Mouse (Mus musculus) hindlimb bud, embryonic 11.5 days (tissue): ENCODE measurements at regions not wholly inside any gene's neighbourhood (a gene's known extent, or its start where the extent isn't known, plus 50 kb on each side); places are given as distances from the start of the nearest gene placed in this dataset.

Experiments used
- DNase-seq: peaks from one replicate; pipeline ENCODE4 v3.0.0-alpha.2; 2012; ENCODE audit warnings: low read depth, low spot score; ENCODE audit errors: extremely low spot score

DNA sequence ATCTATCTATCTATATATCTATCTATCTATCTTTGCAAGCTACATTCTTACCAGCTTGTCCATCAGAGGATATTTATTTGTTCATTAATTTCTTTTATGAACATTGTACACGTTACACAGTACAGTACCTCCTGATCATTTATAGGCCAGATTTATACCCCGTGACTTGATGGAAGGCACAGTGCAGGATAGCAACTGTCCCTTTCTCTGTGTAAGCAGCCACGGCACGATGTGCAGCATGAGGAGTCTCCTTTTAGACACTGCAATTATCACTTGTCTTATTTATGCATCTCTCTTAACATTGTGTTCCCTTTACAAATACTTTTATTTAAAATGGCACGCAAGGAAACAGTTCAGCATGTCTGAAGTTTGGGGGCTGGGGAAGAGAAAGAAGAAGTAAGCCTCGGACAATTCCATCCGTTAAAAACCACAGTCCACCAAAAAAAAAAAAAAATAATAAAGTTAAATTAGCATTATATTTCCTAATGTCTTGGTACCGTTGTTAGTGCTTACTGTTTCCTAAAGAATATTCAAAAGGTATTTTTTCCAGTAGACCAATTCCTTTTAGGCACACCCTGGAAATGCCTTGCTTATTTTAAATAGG is 475.4 kb downstream of the Lmo4 start:
- DNase-seq, result no peak

DNA sequence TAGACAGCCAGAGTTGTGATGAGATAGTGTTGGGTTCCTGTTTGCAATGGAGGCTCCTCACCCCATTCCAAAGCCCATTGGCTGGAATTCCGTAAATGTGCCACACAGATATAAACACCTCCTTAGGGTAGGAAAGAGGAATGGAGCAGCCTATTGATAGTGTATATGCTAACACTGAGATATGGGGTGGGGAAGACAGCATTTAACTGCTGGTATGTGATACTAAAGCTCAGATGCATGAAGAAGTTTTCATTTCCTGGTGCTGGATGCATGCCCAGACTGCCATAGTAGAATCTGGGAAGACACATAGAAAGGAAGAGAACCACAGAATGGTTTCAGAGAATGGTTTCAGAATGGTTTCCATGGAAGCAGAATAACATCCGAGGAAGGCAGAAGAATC is 482.4 kb downstream of the Lmo4 start:
- no peak for DNase-seq

DNA sequence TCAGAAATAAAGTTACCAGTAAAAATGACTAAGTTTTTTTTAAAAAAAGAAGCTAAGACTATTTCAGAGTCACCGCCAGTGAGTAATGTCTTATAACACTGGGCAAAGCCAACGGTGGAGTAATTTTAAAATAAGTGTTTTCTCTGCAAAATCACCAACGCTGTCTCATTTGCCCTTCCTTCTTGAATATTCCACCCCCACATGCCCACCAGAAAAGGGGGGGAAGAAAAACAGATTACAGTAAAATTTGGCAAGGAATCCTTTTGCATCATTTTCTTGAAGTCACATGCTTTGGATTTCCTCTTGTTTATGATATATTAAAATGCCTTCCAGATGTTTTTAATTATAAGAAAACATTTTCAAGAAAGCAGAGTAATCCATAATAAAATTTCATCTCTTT is 482.9 kb downstream of the Lmo4 start:
- DNase-seq, result no peak

DNA sequence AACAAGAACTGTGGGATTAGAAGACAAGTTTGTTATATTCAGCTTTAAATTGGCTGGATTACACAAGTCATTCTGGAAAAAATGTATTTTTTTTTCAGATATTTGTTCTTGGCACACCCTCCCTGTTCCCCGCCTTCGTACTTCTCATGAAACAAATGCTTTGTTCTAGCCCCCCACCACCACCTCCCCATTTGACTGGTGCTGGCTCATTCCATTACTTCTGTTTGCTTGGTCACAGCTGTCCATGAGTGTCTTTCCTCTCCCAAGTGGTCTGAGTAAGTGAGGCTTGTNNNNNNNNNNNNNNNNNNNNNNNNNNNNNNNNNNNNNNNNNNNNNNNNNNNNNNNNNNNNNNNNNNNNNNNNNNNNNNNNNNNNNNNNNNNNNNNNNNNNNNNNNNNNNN is 491.8 kb downstream of the Lmo4 start:
- DNase-seq, result no peak

DNA sequence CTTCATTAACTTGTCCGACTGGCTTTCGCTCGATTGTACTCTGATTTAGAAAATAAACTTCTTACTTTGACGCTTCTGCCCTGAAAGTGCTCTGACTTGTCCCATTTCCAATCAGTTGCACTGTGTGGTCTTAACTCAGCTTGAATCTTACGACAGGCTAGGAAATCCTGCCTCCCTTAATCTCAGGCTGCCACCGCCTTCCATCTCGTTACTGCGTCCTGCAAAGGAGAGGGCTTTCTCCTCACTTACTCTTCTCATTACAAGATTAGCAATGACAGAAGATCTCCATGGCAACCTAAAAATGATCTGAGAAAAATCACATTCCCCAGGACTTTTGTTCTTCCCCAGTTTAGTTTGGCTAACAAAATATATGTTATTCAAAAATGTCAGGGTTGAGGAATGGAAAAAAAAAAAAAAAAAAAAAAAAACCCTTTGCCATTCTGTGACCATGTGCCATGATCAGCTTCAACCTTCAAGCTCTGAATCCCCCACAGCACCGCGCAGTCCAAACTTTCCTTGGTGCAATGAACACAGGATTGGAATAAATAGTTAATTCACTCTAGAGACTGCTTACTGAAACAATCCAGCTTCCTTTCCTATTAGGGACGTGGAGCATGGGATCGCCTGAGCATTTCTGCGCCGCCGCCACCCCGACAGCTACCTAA is 494.1 kb downstream of the Lmo4 start:
- no peak for DNase-seq

DNA sequence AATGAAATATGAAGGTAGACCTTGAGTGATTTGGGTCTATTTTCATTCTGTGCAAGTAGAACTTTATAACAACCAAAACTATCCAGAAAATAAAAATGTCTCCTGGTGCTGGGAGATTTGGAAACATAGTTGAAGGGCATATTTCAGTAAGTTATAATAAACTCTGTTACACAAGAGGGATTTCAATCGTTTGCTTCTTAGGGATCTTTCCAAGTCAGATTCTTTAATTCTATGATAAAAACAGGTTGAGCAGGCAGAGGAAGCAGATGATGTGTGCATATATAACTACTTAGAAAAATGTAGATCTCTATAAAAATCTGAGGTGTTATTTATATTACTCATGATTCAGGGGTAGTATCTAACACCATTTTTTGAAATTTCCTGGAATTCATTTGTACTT is 498.3 kb downstream of the Lmo4 start:
- DNase-seq, result no peak

DNA sequence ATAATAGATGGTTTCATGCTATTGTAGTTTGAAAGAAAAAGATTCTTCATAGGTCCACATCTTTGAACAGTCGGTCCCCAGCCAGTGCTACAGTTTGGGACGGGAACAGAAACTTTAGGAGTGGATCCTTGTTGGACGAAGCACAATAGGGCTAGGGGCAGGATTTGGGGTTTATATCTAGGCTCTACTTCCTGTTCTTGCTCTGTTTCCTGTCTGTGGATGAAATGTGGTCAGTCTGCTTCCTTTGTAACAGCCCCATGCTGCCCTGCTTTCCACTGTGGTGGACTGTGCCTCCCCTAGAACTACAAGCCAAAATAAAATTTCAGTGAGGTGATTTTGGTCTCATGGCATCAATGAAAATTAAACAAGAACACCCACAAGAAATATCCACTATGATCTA is 510.2 kb downstream of the Lmo4 start:
- no peak for DNase-seq

DNA sequence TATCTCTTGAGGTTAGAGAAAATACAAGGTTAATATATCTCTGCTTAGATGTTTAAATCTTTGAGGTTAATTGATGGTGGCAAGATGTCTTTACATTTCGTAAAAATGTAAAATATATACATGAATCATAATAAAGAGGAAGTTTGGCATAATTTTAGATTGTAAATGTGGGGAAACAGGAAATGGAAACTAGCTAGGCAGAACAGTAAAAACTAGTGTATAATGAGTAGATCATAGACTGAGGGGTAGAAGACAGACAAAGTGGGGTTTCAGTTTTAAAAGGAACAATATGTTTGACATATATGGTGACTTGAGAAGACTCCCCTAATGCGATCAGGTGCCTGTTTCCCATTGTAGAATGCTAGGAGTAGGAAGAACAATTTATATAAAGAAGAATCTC is 519.3 kb downstream of the Lmo4 start:
- DNase-seq, result no peak

DNA sequence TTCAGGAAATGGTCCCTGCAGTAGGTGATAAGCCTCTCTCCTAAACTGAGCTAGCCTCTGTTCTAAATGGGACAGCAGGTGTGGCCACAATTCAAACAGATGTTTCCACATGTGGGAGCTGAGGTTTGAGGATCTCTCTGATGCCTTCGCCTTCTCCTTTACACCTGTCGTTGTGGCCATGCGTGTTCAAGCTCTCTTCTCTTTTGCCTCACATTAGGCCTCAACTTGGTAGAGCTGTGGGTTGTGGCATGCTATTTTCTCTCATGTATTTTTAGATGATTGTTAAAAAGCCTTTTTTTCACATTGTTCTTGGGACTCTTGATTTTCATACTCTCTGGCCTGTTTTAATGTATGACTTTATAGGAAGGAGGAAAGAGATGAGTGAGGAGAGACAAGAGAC is 526.8 kb downstream of the Lmo4 start:
- no peak for DNase-seq

DNA sequence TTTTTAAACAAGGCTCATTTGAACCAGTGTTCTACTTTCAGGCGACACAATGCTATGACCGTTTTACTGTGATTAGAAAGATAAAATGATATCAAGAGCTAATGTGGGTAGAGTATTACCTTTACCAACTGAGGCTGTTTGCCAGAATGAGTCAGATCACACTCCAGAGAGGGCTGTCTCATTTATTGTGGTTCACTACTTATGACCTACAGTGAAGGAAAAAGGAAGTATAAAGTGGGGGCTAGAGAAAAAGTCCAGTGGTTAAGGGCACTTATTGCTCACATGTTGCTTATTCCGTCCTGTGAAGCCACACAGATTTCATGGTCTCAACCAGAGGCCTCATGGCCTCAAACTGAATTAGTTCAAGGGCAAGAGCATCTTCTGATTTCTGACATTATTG is 530.2 kb downstream of the Lmo4 start:
- DNase-seq, result no peak

DNA sequence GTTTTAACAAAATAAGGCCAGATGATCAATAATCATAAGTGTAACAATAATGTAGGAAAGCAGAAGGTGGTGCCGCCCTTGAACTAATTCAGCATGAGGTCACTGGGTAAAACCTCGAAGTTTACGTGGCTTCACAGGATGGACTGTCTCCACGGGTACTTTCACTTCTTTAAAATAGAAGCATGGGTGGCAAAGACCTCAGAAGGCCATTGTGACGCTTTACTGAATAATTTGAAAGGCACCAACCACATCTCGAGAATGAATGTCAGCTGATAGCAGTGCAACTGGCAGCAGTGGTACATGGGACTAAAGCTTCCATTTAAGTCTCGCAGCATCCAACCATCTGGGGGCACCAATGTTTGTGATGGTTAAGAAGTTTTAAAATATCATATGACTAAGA is 530.6 kb downstream of the Lmo4 start:
- no peak for DNase-seq

DNA sequence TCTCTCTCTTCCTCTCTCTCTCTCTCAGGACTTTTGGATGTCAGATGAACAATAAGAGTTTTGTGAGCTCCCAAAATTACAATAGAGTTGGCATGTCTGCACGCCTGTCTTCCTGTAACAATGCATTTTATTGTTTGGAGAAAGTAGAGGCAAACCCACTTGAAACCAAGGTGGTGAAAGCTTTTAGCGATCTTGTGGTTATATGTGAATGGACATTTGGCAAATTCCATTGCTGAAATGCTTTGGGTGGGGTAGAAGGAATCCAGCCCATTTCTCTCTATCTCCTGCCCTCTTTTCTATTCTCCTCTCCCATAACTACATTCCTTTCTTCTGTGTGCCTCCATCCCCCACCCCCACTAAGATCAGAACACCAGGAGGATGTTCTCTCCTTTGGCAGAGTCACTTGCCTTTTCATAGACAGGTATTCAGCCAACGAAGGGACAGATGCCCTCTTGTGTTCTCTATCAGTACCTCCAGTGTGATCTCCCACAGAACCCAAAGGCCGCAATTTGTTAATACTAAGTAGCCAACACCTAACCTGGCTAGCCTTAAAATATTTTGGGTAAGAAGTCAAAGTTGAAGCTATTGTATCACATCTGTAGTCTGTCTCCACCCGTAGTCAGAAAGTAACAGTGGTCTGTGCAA is 542.9 kb downstream of the Lmo4 start:
- no peak for DNase-seq

DNA sequence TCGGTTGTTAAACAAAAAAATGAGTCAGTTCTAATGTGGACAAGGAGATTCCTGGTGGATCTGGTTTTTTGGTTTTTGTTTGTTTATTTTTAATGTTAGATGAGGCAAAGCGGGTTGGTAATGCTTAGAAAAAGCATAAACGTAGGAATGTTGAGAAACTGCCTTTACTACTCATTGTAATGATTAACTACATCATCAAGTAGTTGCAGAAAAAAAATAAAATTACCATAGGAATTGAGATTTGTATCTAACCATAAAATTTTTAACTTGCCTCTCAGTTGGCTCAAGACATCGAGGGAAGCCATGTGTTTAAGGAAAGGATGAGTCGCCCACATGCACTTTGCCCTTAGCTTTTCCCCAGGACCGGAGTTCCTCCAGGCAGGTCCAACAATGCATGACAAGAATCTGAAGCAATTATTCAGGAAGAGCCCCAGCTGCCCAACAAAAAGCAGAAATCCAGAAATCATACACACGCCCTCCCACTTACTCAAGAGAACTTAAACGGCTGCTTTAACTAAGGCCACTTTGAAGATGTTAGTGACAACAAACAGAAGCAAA is 545.5 kb downstream of the Lmo4 start:
- no peak for DNase-seq

DNA sequence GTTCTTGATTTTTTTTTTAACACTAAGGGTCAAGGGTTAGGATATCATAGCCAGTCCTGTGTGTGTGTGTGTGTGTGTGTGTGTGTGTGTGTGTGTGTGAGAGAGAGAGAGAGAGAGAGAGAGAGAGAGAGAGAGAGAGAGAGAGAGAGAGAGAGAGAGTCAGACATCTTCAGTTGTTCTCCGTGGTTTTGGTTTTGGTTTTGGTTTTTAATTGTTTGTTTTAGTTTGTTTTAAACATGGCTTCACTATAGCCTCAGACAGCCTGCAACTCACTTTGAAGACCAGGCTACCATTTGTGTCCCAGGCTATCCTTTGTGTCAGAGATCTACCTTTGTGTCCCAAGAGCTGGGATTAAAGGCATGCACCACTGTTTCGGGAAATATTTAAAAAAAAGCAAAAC is 557.8 kb downstream of the Lmo4 start:
- no peak for DNase-seq

DNA sequence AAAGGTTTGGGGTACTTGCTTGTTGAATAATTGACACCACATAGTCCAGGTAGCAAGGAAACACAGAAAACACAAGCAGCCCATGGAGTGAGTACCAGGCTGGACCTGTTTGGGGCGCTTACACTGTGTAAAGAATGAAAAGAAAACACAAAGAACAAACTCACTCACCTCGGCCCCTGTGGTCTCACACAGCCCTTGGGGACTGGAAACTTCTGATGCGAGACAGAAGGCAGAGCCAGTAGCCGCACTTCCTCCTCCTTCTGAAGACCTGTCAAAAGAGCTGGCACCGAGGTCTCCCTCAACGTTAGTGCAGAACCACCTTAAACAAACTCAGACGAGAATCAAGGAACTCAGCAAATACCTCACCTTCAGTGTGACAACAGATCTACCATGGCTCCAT is 558.2 kb downstream of the Lmo4 start:
- DNase-seq, result no peak

DNA sequence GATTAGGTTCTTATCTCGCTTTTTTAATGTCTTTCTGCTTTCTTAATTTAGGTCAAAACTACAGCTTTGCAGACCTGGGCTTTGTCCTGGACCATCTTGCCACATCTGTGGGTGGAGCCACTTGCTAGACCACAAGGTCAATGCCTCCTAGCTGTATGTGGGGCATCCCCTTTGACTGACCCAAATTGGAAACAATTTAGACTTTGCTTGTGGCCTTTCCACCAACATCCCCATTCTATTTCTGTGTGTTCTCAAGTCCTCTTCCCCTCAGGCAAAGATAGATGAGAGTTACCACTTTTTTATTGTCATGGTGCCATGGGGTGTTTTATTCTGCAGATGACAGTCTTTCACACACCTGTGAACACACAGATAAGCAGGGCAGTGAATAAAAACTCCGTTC is 572.0 kb downstream of the Lmo4 start:
- no peak for DNase-seq

DNA sequence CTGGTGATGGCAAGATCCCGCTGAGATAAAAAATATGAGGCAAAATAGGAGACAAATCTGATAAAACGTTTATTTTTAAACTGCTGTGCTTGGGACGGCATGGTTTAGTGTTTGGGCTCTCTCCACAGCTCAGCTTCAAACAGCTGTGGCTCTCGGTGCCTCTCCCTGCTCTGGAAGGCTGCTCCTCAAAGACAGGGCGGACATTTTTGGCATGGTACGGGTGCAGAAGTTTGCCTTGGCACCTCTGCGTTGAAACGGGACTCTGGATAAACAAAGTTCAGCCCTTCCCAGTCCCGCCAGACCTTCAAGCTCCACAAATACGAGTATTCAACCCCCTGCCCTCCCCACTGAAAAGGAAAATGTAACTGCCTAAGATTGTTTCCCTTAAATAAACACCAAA is 573.8 kb downstream of the Lmo4 start:
- no peak for DNase-seq

DNA sequence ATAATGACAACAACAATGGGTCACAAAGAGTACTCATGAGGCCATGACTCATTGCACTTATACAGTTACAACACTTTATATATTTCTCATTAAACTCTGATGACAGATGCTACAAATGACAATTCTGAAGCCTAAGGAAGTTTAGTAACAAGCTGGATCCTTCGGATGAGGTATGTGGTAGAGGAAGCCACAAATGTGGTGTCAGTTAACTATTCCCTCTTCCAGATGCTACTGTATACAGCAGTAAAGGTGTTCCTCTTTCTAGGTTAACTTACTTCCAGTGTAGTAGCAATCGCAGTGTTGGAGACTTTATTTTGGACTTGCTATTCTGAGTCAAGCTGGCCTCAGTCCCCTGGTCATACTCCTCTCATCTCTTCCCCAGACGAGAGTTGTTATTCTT is 580.1 kb downstream of the Lmo4 start:
- no peak for DNase-seq

DNA sequence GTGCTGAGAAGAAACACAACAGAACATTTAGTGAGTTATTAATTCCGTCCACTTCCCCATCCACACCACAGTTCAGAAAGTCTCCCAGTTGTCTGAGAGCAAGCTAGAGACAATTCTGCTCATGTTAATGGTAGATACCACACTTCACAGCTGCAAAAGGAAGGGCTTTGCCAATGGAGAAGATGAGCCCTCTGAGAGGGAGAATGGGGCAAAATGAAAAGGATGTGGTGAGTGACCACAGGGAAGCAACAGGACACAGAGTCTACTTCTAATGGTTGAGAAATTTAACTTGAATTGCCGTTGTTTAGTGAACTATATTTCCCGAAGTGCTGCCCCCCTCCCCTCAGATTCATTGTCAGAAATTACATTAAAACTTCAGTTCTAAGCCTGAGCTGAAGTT is 582.7 kb downstream of the Lmo4 start:
- DNase-seq, result no peak

DNA sequence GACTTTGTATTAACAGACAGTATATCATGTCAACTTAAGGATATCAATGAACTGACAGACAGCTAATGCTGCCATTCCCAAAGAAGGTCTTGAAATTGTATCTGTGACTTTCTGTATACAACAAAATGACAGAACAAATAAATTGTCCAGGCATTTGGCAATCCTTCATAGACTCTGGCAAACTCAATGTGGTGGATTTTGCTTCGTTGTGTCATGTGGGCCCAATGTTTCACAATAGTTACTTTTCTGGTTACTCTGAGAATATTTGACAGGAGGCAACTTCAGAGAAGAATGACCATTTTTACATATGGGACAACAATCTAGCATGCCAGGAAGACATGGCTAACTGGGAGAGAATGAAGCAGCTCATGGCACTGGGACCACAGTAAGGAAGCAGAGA is 585.9 kb downstream of the Lmo4 start:
- no peak for DNase-seq

DNA sequence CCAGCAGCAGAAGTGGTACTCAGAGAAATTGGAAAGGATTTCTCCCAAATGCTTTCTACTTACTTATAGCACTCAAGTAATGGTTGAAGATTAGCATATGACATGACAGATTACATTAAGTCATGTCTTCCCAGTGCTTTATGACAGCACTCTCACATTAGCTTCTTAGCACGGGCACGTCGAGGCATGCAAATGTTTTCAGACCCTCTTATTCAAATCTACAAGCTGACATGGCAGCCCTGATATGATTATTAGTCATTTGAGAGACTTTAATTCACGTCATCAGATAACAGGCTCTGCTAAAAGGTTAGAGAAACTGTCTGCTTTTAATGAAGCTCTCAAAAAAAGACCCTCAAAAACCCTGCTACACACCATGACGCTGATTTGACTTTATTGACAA is 590.1 kb downstream of the Lmo4 start:
- no peak for DNase-seq

DNA sequence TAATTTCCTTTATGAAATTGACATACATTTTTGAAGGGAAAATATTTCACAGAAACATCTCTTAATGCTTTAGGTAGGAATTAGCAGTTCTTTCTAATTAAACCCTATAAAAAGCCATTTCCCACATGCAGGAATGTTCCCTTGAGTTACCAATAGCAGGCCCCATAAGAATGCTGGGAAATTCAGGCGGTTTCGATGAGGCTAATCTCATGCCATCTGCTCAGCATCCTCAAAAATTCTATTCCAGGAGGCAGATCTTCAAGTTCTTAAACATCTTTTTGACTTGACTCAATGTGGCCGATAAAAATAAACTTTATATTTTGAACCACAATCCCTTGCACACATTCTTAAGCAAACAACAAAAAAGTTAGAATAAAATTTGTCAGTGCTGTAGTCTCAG is 591.0 kb downstream of the Lmo4 start:
- no peak for DNase-seq

DNA sequence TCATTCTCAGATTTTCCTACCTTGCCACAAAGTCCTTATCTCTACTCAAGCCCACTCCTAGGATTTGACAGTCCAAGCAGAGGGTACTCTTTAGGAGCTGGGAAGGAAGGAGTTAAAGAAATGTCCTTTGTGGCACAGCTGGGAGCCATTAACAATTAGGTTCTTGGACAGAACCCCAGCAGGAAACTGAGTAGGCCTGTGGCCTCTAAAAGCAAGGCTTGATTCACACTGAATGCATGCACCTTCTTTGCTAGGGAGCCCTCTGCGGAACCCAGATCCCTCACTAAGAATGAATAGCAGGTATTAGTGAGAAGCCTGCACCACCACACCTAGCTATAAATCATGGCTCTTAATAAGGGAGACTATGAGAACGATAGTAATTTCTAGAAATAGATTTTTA is 595.3 kb downstream of the Lmo4 start:
- DNase-seq, result no peak
